Mouse (Mus musculus) MEL (cell line): Measurements from ENCODE around the gene Adgrg1. TPM values are rescaled to one million over a fixed set of nuclear protein-coding genes. Genes with fewer than 3 reads are reported as not detected.

ENCODE experiments used
- DNase-seq: peaks from one replicate; pipeline ENCODE4 v3.0.0; 2011; ENCODE audit warnings: low read depth, low spot score
- H3K27ac ChIP-seq: 2 replicates; pipeline ENCODE4 v1.5.1; 2012; ENCODE audit warnings: low read depth, mild to moderate bottlenecking, control low read depth, low read length, moderate library complexity; ENCODE audit not compliant: control insufficient read depth
- H3K27me3 ChIP-seq, 2 experiments: fragments of 150-350 bp in 1 of 2; sonication (generic) in 1 of 2; 2 replicates each; pipeline ENCODE4 v1.6.1; 2012; ENCODE audit warnings: low read length in 2 of 2, mild to moderate bottlenecking in 2 of 2, improper control_type of control experiment in 1 of 2, moderate library complexity in 1 of 2; ENCODE audit not compliant: insufficient read depth in 2 of 2, control insufficient read depth in 1 of 2
- H3K36me3 ChIP-seq, 2 experiments: 2 replicates each; pipeline ENCODE4 v1.6.1; 2012 to 2014; ENCODE audit warnings: low read length in 2 of 2, improper control_type of control experiment in 1 of 2, inconsistent platforms in 1 of 2, mild to moderate bottlenecking in 1 of 2; ENCODE audit not compliant: insufficient read depth in 2 of 2, control insufficient read depth in 1 of 2
- H3K4me1 ChIP-seq, 2 experiments: fragments of 150-350 bp in 1 of 2; sonication (generic) in 1 of 2; 2 replicates each; pipeline ENCODE4 v1.6.1; 2012; ENCODE audit warnings: low read length in 2 of 2, improper control_type of control experiment in 1 of 2, mild to moderate bottlenecking in 1 of 2; ENCODE audit not compliant: insufficient read depth in 2 of 2, control insufficient read depth in 1 of 2
- H3K4me3 ChIP-seq, 2 experiments: fragments of 150-350 bp in 1 of 2; sonication (generic) in 1 of 2; 2 replicates each; pipeline ENCODE4 v1.5.1; 2012; ENCODE audit warnings: low read depth in 2 of 2, low read length in 2 of 2, mild to moderate bottlenecking in 2 of 2, moderate library complexity in 2 of 2, control low read depth in 1 of 2, improper control_type of control experiment in 1 of 2; ENCODE audit not compliant: control insufficient read depth in 1 of 2, insufficient read depth in 1 of 2
- H3K79me2 ChIP-seq: 2 replicates; pipeline ENCODE4 v1.6.1; 2012; ENCODE audit warnings: mild to moderate bottlenecking, low read length, moderate library complexity; ENCODE audit not compliant: control insufficient read depth, poor library complexity, insufficient read depth
- H3K9ac ChIP-seq: 2 replicates; pipeline ENCODE4 v1.6.1; 2012; ENCODE audit warnings: low read depth, mild to moderate bottlenecking, control low read depth, low read length, moderate library complexity; ENCODE audit not compliant: control insufficient read depth, poor library complexity, severe bottlenecking
- H3K9me3 ChIP-seq: fragments of 150-350 bp; sonication (generic); replicated peaks from 2 replicates; pipeline ENCODE4 v1.6.1; 2012; ENCODE audit warnings: mild to moderate bottlenecking, low read length, improper control_type of control experiment, moderate library complexity; ENCODE audit not compliant: insufficient read depth
- CHD1 ChIP-seq: IDR thresholded peaks from 2 replicates; pipeline ENCODE4 v1.6.1; 2012; ENCODE audit warnings: low read depth, mild to moderate bottlenecking, inconsistent platforms, low read length, improper control_type of control experiment
- CHD2 ChIP-seq: IDR thresholded peaks from 2 replicates; pipeline ENCODE4 v1.6.1; 2011; ENCODE audit warnings: low read length, improper control_type of control experiment
- CTCF ChIP-seq, 3 experiments: IDR thresholded peaks in 2 of 3; conservative IDR thresholded peaks in 1 of 3; 2 replicates each; pipeline ENCODE4 v1.5.1; 2011 to 2012; ENCODE audit warnings: low read length in 3 of 3, low read depth in 2 of 3, mild to moderate bottlenecking in 2 of 3, improper control_type of control experiment in 1 of 3, inconsistent platforms in 1 of 3, mixed read lengths in 1 of 3, moderate library complexity in 1 of 3; ENCODE audit not compliant: control insufficient read depth in 1 of 3, insufficient read depth in 1 of 3, poor library complexity in 1 of 3, severe bottlenecking in 1 of 3
- E2F4 ChIP-seq: IDR thresholded peaks from 2 replicates; pipeline ENCODE4 v1.6.1; 2011; ENCODE audit warnings: low read depth, low read length, improper control_type of control experiment, borderline replicate concordance
- ELF1 ChIP-seq: IDR thresholded peaks from 2 replicates; pipeline ENCODE4 v1.6.1; 2014; ENCODE audit warnings: low read depth, mild to moderate bottlenecking, inconsistent platforms, low read length, improper control_type of control experiment, moderate library complexity
- GABPA ChIP-seq: IDR thresholded peaks from 2 replicates; pipeline ENCODE4 v1.6.1; 2012; ENCODE audit warnings: low read depth, mild to moderate bottlenecking, inconsistent platforms, low read length, improper control_type of control experiment, moderate library complexity
- JUND ChIP-seq: IDR thresholded peaks from 2 replicates; pipeline ENCODE4 v1.6.1; 2011; ENCODE audit warnings: low read depth, mild to moderate bottlenecking, improper control_type of control experiment, low read length
- MAX ChIP-seq: IDR thresholded peaks from 2 replicates; pipeline ENCODE4 v1.6.1; 2011; ENCODE audit warnings: low read length, improper control_type of control experiment
- MXI1 ChIP-seq: IDR thresholded peaks from 2 replicates; pipeline ENCODE4 v1.6.1; 2011; ENCODE audit warnings: mild to moderate bottlenecking, low read depth, low read length, improper control_type of control experiment
- RAD21 ChIP-seq: IDR thresholded peaks from 2 replicates; pipeline ENCODE4 v1.6.1; 2011; ENCODE audit warnings: mild to moderate bottlenecking, low read depth, low read length, improper control_type of control experiment
- RCOR1 ChIP-seq: IDR thresholded peaks from 2 replicates; pipeline ENCODE4 v1.6.1; 2012; ENCODE audit warnings: low read depth, mild to moderate bottlenecking, inconsistent platforms, low read length, improper control_type of control experiment
- TAL1 ChIP-seq: IDR thresholded peaks from 2 replicates; pipeline ENCODE4 v1.6.1; 2012; ENCODE audit warnings: mild to moderate bottlenecking, inconsistent platforms, low read length, moderate library complexity, mixed read lengths
- TCF12 ChIP-seq: IDR thresholded peaks from 2 replicates; pipeline ENCODE4 v1.6.1; 2014; ENCODE audit warnings: low read depth, mild to moderate bottlenecking, inconsistent platforms, low read length, improper control_type of control experiment, moderate library complexity
- UBTF ChIP-seq: IDR thresholded peaks from 2 replicates; pipeline ENCODE4 v1.6.1; 2012; ENCODE audit warnings: low read depth, mild to moderate bottlenecking, inconsistent platforms, low read length, improper control_type of control experiment, moderate library complexity, borderline replicate concordance; ENCODE audit not compliant: insufficient read depth
- ZMIZ1 ChIP-seq: IDR thresholded peaks from 2 replicates; pipeline ENCODE4 v1.6.1; 2012; ENCODE audit warnings: low read depth, mild to moderate bottlenecking, inconsistent platforms, low read length, improper control_type of control experiment, moderate library complexity
- ZNF384 ChIP-seq: IDR thresholded peaks from 2 replicates; pipeline ENCODE4 v1.6.1; 2012; ENCODE audit warnings: low read depth, mild to moderate bottlenecking, inconsistent platforms, low read length, improper control_type of control experiment
- polyA plus RNA-seq, 2 experiments: library from polyadenylated mRNA; stranded (reverse) in 1 of 2; unstranded in 1 of 2; fragments of >175 nt in 1 of 2; fragments of >200 nt in 1 of 2; gene quantifications; 2 replicates each; pipeline versions ENCODE4 v1.2.1 to v1.2.4; 2012; ENCODE audit warnings: low replicate concordance in 2 of 2, low read depth in 1 of 2; ENCODE audit not compliant: insufficient read length in 2 of 2, insufficient read depth in 1 of 2, missing spikeins in 1 of 2
- total RNA-seq: library from RNA; depleted of rRNA; stranded (reverse); fragments of 300-350 nt; gene quantifications from 2 replicates; pipeline ENCODE4 v1.2.3, GENCODE M21; 2012

The Adgrg1 gene
- total and polyA plus RNA-seq, 3 experiments: 4.2 to 33.2 TPM; not detected in 1

GRCm38 (mm10) chr8:94980976-94981375, 6.4 kb downstream of the Adgrg1 start:
- no peaks in the 10 kb centered on the region for H3K9me3 ChIP-seq
- peaks cover 0 to 18% of the 10 kb centered on the region in 2 experiments; a peak in 3 of 4 replicates for H3K4me1 ChIP-seq
- TF ChIP-seq JUND: no peak
- TF ChIP-seq MXI1: no peak
- TF ChIP-seq RAD21: no peak
- no peak for TF ChIP-seq GABPA
- TF ChIP-seq ZNF384: peak; percentile 69
- TF ChIP-seq RCOR1: no peak
- no peak for TF ChIP-seq MAX
- TF ChIP-seq E2F4: no peak
- TF ChIP-seq, all 39 proteins: peak for 1
- Histone ChIP-seq H3K4me3 (no peak overlapping the region), H3K27ac (no peak overlapping the region), H3K79me2 (peaks cover 3% of the 10 kb centered on the region), H3K9ac (no peak overlapping the region), H3K27me3 (no peaks in the 10 kb centered on the region), H3K36me3 (peaks cover 0 to 2% of the 10 kb centered on the region in 2 experiments; a peak in 2 of 4 replicates)
- DNase-seq: no peak

GRCm38 (mm10) chr8:94981848-94982247, 7.3 kb downstream of the Adgrg1 start:
- H3K27me3 ChIP-seq: no peaks in the 10 kb centered on the region
- no peak overlapping the region for H3K4me3 ChIP-seq
- peaks cover 0 to 2% of the 10 kb centered on the region in 2 experiments; a peak in 2 of 4 replicates for H3K36me3 ChIP-seq
- H3K27ac ChIP-seq: no peak overlapping the region
- H3K4me1 ChIP-seq: peaks cover 0 to 15% of the 10 kb centered on the region in 2 experiments; a peak in 3 of 4 replicates
- no peaks in the 10 kb centered on the region for H3K9me3 ChIP-seq
- TF ChIP-seq CHD2 (no peak), TAL1 (no peak), GABPA (no peak), ZMIZ1 (no peak), CTCF (IDR thresholded peaks at IDR 0.05 in 2 of 3, conservative IDR thresholded peaks at IDR 0.05 in 1 of 3; ENCODE audit: control insufficient read depth in 1 of 3, insufficient read depth in 1 of 3, low read depth in 2 of 3, low read length in 3 of 3, poor library complexity in 1 of 3, severe bottlenecking in 1 of 3) (no peak), UBTF (no peak), ELF1 (no peak), TCF12 (no peak), CHD1 (no peak)
- no peak overlapping the region for H3K9ac ChIP-seq
- H3K79me2 ChIP-seq: peaks cover 3% of the 10 kb centered on the region
- DNase-seq: no peak
